Mouse (Mus musculus) CD8-positive naive resting alpha-beta T cell, adult 2 months (primary cell): ENCODE measurements at regions not wholly inside any gene's neighbourhood (a gene's known extent, or its start where the extent isn't known, plus 50 kb on each side); places are given as distances from the start of the nearest gene placed in this dataset.

Experiments
- DNase-seq, 2 experiments: peaks; one replicate each; pipeline ENCODE4 v3.0.0; 2022; ENCODE audit warnings: low read depth in 2 of 2, low spot score in 2 of 2

GRCm38 (mm10) chr1:190067181-190067580, 103.3 kb downstream of the Prox1 start:
- DNase-seq, result no peak

GRCm38 (mm10) chr1:190066426-190066825, 104.1 kb downstream of the Prox1 start:
- no peak for DNase-seq

- DNase-seq, result no peak
Measured at GRCm38 (mm10) chr1:190061560-190062295, 108.8 kb downstream of the Prox1 start.

- no peak for DNase-seq
Measured at GRCm38 (mm10) chr1:190059025-190059424, 111.5 kb downstream of the Prox1 start.

- no peak for DNase-seq
Measured at GRCm38 (mm10) chr1:190056931-190057330, 113.6 kb downstream of the Prox1 start.

GRCm38 (mm10) chr1:190051903-190052302, 118.6 kb downstream of the Prox1 start:
- no peak for DNase-seq

GRCm38 (mm10) chr1:190048521-190049170, 121.9 kb downstream of the Prox1 start:
- no peak for DNase-seq

GRCm38 (mm10) chr1:190047201-190047600, 123.3 kb downstream of the Prox1 start:
- DNase-seq, result no peak

- no peak for DNase-seq
Measured at GRCm38 (mm10) chr1:190045797-190046196, 123.6 kb upstream of the Smyd2 start.

GRCm38 (mm10) chr1:190044036-190044435, 121.9 kb upstream of the Smyd2 start:
- DNase-seq, result no peak

- DNase-seq, result no peak
Measured at GRCm38 (mm10) chr1:190043156-190043555, 121.0 kb upstream of the Smyd2 start.

- no peak for DNase-seq
Measured at GRCm38 (mm10) chr1:190042197-190042596, 120.0 kb upstream of the Smyd2 start.

GRCm38 (mm10) chr1:190041096-190041706, 119.0 kb upstream of the Smyd2 start:
- no peak for DNase-seq

- DNase-seq, result no peak
Measured at GRCm38 (mm10) chr1:190038046-190038445, 115.9 kb upstream of the Smyd2 start.

GRCm38 (mm10) chr1:190036726-190037125, 114.6 kb upstream of the Smyd2 start:
- DNase-seq, result no peak

- DNase-seq, result no peak
Measured at GRCm38 (mm10) chr1:190035935-190036334, 113.8 kb upstream of the Smyd2 start.

GRCm38 (mm10) chr1:190034091-190034490, 111.9 kb upstream of the Smyd2 start:
- no peak for DNase-seq

- DNase-seq, result no peak
Measured at GRCm38 (mm10) chr1:190027536-190027935, 105.4 kb upstream of the Smyd2 start.

- no peak for DNase-seq
Measured at GRCm38 (mm10) chr1:190009466-190009865, 87.3 kb upstream of the Smyd2 start.

GRCm38 (mm10) chr1:190007271-190007670, 85.1 kb upstream of the Smyd2 start:
- no peak for DNase-seq

GRCm38 (mm10) chr1:190001084-190001483, 78.9 kb upstream of the Smyd2 start:
- DNase-seq, result no peak

- no peak for DNase-seq
Measured at GRCm38 (mm10) chr1:189993706-189994105, 71.5 kb upstream of the Smyd2 start.
